Mouse (Mus musculus) right cerebral cortex, postnatal 25 days (tissue): ENCODE data around the gene Fibin.

Source experiments
- DNase-seq: peaks from one replicate; pipeline ENCODE4 v3.0.0; 2022

Fibin gene

DNA sequence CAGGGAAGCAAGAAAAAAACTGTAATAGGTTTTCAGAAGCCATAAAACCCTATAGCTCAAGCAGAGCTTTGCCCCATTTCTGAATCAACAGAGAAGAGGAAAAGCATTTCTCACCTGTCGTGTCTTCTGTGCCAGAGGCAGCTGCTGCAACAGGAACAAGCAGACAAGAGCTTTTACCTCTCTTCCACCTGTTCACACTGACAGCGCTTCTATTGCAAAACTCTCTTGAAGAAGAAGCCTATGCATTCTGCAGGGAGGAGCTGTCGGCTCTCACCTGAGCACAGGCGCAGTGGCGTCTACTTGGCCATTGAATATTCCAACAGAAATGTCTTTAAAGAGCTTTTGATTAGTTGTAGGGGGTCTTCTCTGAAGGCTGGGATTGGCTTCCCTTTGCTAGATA, 48.9 kb downstream of the Fibin start:
- no peak for DNase-seq

DNA sequence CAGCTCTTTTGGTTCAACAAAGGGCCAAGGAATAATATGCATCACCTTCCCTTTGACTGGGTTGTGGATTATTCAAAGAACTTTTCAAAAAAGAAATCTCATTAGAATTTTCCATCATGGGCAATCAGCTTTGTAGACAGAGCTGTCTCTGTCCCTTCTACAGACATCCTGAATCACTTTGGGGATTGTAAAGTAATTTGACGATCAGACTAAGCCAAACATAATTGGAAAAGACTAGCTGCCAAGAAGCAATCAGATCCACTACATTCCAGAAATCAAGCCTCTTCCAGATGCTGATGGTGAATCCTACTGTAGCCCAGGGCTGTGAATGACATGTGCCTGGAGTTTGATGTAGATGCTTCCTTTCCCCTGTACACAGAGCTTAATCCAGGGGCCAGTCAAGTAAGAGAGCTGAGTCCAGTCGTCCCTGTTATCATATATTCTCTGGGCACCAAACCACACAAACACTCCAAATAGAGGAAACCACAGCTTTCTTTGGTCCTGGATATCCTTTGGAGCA, 49.6 kb downstream of the Fibin start:
- no peak for DNase-seq
